Mouse (Mus musculus) gastrocnemius, postnatal 25 days (tissue): ENCODE measurements at regions not wholly inside any gene's neighbourhood (a gene's known extent, or its start where the extent isn't known, plus 50 kb on each side); places are given as distances from the start of the nearest gene placed in this dataset.

Experiments
- DNase-seq: peaks from one replicate; pipeline ENCODE4 v3.0.0; 2022

GRCm38 (mm10) chr8:115549112-115549511 lies 158.5 kb downstream of the Maf start:
- no peak for DNase-seq

- DNase-seq = no peak
These were observed 163.5 kb downstream of the Maf start for GRCm38 (mm10) chr8:115544067-115544466.

DNA sequence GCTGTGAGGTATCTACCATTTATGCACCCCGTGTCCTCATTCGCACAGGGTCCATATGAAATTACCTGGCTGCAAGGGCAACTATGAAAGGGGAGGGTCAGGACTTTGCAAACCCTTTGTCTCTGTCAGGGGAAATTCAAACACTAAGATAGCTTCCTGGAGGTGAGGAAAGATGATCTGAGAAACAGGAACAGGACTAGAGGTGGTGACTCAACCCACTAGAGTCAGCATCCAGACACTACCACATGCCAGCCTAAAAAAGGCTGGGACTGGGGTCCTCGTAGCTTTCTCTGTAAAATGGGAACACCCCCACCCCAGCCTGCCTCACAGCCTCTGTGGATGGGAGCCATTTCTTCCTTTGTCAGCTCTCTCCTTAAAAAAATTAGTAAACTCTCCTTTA lies 164.7 kb downstream of the Maf start:
- DNase-seq = no peak

- DNase-seq = no peak
These were observed 168.0 kb downstream of the Maf start for GRCm38 (mm10) chr8:115539600-115539999.

GRCm38 (mm10) chr8:115538236-115538635 lies 169.4 kb downstream of the Maf start:
- DNase-seq = no peak

- DNase-seq = no peak
These were observed 169.8 kb downstream of the Maf start for GRCm38 (mm10) chr8:115537761-115538160.

GRCm38 (mm10) chr8:115536554-115537346 lies 170.8 kb downstream of the Maf start:
- DNase-seq = peak; percentile 21

DNA sequence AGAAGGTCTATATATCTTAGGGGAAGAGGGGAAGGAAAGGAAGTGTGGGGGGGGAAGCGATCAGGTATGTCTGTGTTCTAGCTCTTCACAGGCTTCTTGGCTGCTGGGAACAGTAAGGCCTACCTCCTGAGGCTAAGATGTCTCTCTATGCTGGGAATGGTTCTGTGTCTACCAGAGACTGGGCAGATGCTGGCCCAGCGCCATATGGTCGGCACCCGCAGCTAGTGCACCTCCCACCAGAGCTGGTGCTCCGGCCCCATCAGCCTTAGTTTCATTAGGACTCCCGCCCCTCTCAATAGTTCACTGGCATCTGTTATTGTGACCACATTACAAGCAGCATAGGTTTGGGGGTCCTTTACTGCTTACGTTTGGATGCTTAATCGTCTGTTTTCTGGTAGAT lies 171.6 kb downstream of the Maf start:
- DNase-seq = no peak

GRCm38 (mm10) chr8:115534030-115534429 lies 173.6 kb downstream of the Maf start:
- no peak for DNase-seq

GRCm38 (mm10) chr8:115531343-115531742 lies 176.3 kb downstream of the Maf start:
- DNase-seq = no peak

DNA sequence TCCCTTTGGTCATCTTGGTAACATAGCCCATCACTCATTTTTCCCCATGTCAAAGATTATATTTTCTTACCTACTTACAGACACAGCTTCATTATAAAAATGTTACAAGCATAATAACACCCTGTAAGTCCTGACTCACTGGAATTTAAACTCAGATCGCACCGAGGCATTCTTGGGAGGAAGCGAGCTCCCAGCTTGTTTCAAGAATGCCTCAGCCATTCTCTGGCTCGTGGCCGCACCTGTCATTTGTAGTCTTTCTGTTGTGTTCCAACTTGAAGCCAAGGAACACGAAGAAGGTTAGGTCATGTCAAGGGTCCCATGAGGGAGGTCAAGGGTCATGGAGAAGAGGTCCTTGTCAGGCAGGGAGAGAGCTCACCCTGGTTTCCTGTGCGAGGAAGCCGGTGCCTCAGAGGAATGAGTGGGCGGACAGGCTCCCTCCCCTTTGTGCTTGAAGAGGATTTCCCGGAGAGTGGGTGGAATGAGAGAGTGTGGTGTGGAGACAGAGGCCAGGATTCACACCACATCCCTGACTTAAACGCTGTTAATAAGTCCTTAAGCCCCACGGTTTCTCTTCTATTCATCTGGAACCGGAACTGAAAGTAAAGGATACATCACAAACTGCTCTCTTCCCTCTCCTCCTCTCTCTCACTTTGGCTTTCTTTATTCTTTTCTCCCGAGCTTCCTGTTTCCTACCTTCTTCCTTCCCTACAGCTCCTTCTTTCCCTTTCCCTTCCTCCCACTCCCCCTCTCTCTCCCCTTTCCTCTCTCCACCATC lies 177.8 kb downstream of the Maf start:
- no peak for DNase-seq

DNA sequence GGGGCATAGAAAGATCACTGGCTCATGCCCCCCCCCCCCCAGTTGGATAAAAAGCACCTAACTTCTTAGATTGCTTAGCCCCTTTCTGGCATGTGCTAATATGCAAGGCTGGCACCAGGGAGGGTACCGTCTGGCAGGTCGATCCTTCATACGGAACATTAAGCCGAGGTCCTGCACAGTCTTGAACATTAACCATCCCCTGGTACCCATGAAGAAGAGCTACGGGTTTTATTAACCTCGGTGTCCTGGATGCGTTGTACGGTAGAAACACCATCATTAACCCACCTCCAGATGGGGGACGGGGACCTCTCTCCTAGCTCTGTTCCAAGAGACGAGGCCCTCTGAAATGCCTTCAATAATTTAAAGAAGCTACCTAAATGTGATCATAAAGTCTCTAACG lies 178.7 kb downstream of the Maf start:
- DNase-seq = no peak

GRCm38 (mm10) chr8:115525149-115525548 lies 182.4 kb downstream of the Maf start:
- no peak for DNase-seq

GRCm38 (mm10) chr8:115524713-115525112 lies 182.9 kb downstream of the Maf start:
- no peak for DNase-seq

GRCm38 (mm10) chr8:115522527-115522926 lies 185.1 kb downstream of the Maf start:
- no peak for DNase-seq

DNA sequence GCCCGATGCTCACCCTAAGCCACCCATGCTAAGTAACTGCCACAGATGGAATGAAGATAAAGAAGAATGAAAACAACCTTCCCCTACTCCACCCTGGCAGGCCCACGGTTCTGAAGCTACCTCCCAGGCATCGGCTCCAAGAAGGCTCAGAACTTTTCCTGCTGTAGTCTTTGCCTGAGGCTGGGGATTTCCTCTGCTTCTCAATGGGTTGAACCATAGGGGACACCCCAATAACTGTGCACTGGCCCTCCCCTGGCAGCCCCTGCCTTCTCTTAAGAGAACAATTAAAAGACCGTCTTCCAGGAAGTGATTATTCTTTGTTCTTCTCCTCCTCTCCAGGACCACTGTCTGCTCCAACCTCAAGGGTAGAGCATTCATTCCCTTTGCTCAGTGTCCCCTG lies 191.9 kb downstream of the Maf start:
- no peak for DNase-seq

GRCm38 (mm10) chr8:115514485-115514884 lies 193.1 kb downstream of the Maf start:
- DNase-seq = no peak

- DNase-seq = no peak
These were observed 200.4 kb downstream of the Maf start for GRCm38 (mm10) chr8:115507180-115507579.

DNA sequence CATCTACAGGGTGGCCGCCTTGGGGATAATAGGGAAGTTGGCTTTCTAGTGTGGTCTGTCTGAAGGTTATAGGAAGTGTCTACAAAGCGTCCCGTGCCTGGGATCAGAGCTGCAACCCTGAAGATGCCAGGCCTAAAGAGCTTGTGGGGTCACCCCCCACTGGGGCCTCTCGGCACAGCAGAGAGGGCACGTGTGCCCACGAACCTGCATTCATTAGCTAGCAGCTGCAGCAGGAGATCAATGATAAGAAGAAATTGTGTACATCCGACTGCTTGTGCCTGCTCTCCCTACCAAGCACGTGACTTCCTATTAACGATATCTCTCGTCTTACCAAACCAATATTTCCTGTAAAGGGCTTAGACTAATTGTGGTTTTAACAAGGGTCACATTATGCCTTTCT lies 200.9 kb downstream of the Maf start:
- no peak for DNase-seq

DNA sequence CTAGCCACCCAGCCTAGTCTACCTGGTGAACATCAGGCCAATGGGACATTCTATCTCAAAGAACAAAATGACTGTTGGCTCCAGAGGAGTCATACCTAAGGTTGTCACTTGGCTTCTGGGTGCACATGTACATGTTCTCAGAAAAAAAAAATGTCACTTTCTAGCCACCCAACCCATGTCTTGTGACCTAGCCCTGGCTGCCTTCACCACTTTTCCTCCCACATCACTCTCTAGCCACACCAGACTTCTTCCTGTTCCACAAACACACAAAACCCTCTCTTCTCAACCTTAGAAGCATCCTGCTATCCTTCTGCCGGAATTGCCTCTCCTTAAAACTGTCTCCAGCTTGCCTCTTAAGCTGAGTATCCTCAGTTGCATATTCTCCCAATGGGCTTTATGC lies 211.6 kb downstream of the Maf start:
- DNase-seq = no peak

- no peak for DNase-seq
These were observed 213.2 kb downstream of the Maf start for GRCm38 (mm10) chr8:115494353-115494752.

GRCm38 (mm10) chr8:115486904-115487303 lies 220.7 kb downstream of the Maf start:
- DNase-seq = no peak

DNA sequence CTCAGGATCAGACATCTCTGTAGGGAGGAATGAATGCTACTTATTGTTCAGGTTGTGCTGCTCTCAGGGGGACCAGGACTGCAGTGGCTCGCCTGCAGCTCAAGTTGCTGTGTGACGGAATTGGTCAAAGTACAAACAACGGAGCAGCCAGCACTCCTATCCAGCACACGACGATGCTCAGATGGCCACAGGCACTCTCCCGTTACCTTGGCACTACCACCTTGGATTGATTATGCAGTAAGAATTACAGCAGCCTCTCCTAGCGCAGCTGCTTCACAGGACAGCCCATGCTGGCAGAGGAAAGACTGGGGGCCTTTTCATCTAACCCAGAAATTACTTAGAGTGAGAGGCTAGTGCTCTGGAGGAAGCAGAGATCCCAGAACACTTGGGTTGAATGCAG lies 226.5 kb downstream of the Maf start:
- DNase-seq = no peak
